Mouse (Mus musculus) kidney, adult 2 months (tissue): Measurements from ENCODE around the gene Dlx6.

ENCODE experiments used
- CTCF ChIP-seq: fragments of 200-500 bp; conservative IDR thresholded peaks from 2 replicates; pipeline ENCODE4 v1.5.1; 2011; ENCODE audit warnings: low read depth, mild to moderate bottlenecking, control low read depth, low read length, moderate library complexity, mixed read lengths; ENCODE audit not compliant: insufficient read depth, insufficient read length
- POLR2A ChIP-seq: fragments of 200-500 bp; IDR thresholded peaks from one replicate; pipeline ENCODE4 v1.6.1; 2011; ENCODE audit warnings: low read depth, low read length, control low read depth

DNA sequence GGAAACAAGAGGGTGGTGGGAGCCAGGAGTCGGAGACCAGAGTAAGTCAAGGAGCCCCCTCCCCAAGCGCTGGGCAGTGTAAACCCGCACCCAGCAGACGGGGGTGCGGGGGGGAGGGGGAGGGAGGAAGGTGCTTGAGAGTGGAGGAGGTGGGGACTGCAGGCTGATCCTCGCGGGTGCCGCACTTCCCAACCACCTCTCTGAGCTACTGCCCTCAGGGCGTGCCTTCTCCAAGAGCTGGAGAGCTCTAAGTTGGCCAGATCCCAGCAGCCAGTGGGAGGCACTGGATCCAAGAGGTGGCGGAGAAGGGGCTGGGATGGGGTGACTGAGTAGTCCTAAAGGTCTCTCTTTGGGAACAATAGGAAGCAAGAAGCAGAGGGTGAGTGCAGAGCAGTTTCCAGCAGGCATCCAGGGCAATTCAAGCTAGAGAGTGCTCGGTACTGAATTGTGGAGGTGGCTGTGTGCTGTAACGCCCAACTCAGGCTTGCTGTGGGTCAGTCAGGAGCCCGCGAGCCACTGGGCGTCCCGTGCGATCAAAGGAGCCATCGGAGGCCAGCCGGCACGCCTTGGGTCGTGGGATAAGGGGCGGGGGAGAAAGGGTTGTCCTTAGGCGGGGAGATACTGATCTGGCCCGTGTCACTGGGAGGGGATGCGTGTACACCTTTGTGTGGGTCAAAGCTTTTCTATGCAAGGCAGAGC is 11.1 kb downstream of the Dlx6 start:
- TF ChIP-seq CTCF (no peak), POLR2A (no peak)
